Mouse (Mus musculus) lung, postnatal 0 days (tissue): Measurements from ENCODE around the gene Hoxb5. TPM values are rescaled to one million over a fixed set of nuclear protein-coding genes. Genes with fewer than 3 reads are reported as not detected.

Experiments
- ATAC-seq: fragments of 200-750 bp; cut with Nextera tagmentation; 2 replicates; pipeline ENCODE4 v1.8.0; 2017; ENCODE audit warnings: moderate library complexity
- DNase-seq: peaks from one replicate; pipeline ENCODE4 v3.0.0-alpha.2; 2016; ENCODE audit warnings: low spot score
- H3K27ac ChIP-seq: fragments of 300-500 bp; sonication (generic); 2 replicates; pipeline ENCODE4 v1.5.1; 2014; ENCODE audit warnings: antibody characterized with exemption, mild to moderate bottlenecking, low read length, mixed read lengths
- H3K27me3 ChIP-seq: fragments of 300-500 bp; sonication (generic); replicated peaks from 2 replicates; pipeline ENCODE4 v1.6.1; 2014; ENCODE audit warnings: low read length, mixed read lengths; ENCODE audit not compliant: insufficient read depth
- H3K36me3 ChIP-seq: fragments of 300-500 bp; sonication (generic); 2 replicates; pipeline ENCODE4 v1.6.1; 2014; ENCODE audit warnings: low read length, mixed read lengths; ENCODE audit not compliant: insufficient read depth
- H3K4me1 ChIP-seq: fragments of 300-500 bp; sonication (generic); 2 replicates; pipeline ENCODE4 v1.6.1; 2014; ENCODE audit warnings: antibody characterized with exemption, low read depth, low read length, mixed read lengths; ENCODE audit not compliant: insufficient read depth
- H3K4me2 ChIP-seq: fragments of 300-500 bp; sonication (generic); replicated peaks from 2 replicates; pipeline ENCODE4 v1.6.1; 2014; ENCODE audit warnings: low read depth, mild to moderate bottlenecking, low read length, moderate library complexity, mixed read lengths
- H3K4me3 ChIP-seq: fragments of 300-500 bp; sonication (generic); 2 replicates; pipeline ENCODE4 v1.5.1; 2014; ENCODE audit warnings: low read depth, low read length
- H3K9ac ChIP-seq: fragments of 300-500 bp; sonication (generic); replicated peaks from 2 replicates; pipeline ENCODE4 v1.6.1; 2014; ENCODE audit warnings: low read depth, mild to moderate bottlenecking
- H3K9me3 ChIP-seq: fragments of 300-500 bp; sonication (generic); 2 replicates; pipeline ENCODE4 v1.6.1; 2016; ENCODE audit warnings: low read length, mixed read lengths
- CTCF ChIP-seq: IDR thresholded peaks from 2 replicates; pipeline ENCODE4 v1.5.1; 2016; ENCODE audit warnings: antibody characterized with exemption, mild to moderate bottlenecking
- EP300 ChIP-seq: IDR thresholded peaks from 2 replicates; pipeline ENCODE4 v1.6.1; 2016; ENCODE audit warnings: antibody characterized with exemption, mild to moderate bottlenecking, control low read depth
- WGBS: fragments of 180-500 bp; shearing (Covaris S2); extraction: QIAGEN DNeasy Blood & Tissue Kit; methylation state at CpG from one replicate; pipeline ENCODE4 v1.1.7; 2014; 5-methylcytosine and 5-hydroxymethylcytosine counted together
- polyA plus RNA-seq: library from polyadenylated mRNA; unstranded; fragments of >200 nt; fragmentation: Nextera tagmentation; extraction: Ambion mirVana; gene quantifications from 2 replicates; pipeline ENCODE4 v1.2.1, GENCODE M21; 2015

Gene Hoxb5
- polyA plus RNA-seq, result 16.8 and 17.3 TPM in 2 replicates

DNA sequence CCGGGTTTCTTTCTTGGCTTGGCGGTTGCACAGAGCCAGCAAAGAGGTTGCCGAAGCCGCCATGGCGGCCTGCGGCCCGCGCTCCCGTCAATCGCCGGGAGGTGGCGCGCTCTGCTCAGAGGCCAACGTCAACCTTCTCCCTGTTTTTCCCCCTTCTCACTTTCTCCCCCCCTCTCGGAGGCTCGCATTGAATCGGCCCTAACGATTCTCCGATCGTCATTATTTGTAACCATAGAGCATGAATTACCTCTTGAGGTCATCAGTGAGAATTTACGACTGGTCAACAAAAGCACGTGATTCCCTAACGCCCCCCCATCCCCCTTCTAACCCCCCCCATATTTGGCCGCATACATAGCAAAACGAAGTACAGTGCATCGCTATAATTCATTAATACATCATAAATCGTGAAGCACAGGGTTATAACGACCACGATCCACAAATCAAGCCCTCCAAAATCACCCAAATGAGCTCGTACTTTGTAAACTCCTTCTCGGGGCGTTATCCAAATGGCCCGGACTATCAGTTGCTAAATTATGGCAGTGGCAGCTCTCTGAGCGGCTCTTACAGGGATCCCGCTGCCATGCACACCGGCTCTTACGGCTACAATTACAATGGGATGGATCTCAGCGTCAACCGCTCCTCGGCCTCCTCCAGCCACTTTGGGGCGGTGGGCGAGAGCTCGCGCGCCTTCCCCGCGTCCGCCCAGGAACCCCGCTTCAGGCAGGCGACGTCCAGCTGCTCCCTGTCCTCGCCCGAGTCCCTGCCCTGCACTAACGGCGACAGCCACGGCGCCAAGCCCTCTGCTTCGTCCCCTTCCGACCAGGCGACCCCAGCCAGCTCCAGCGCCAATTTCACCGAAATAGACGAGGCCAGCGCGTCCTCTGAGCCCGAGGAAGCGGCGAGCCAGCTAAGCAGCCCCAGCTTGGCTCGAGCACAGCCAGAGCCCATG lies at the start of gene Hoxb5:
Gene Hoxb5, plus strand, starts transcription at position 186 of the 949 bp plus-strand sequence.
- ATAC-seq (peak; percentile 71), DNase-seq (peak; percentile 96)
- peak within 1 kb of the TSS; percentile 82 for H3K9ac ChIP-seq
- peak within 1 kb of the TSS; percentile 94 for H3K27ac ChIP-seq
- under 1% methylated on average over 69 of the region's 69 CpGs for WGBS
- H3K4me3 ChIP-seq, result peak within 1 kb of the TSS; percentile 57
- peak within 1 kb of the TSS; percentile 73 for H3K4me2 ChIP-seq
- no peaks in the 10 kb centered on the region for H3K9me3 ChIP-seq
- H3K36me3 ChIP-seq, result no peaks in the 10 kb centered on the region
- TF ChIP-seq EP300, result no peak; the same call in 1 of the 2 replicates
- TF ChIP-seq CTCF, result peak; percentile 93
- peaks cover 32% of the 10 kb centered on the region for H3K27me3 ChIP-seq
- no peaks in the 10 kb centered on the region for H3K4me1 ChIP-seq

DNA sequence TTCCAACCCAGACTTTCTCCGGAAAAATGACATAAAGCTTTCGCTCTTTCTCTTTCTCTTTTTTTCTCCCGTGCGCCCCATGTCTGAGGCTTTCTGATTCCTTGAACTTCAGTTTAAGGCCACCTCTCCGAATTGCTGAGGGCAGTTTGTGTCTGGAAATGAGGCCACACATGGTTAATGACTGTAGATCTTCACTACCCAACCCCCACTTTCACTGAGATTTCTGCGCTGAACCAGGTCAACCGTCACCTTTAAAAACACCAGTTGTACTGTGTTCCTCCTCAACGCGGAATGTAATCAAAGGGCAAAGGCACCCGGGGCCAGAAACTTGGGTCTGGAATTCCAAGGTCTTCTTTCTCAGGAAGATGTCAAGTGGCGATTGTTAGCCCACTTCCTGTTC lies 48.9 kb upstream of the Hoxb5 start:
- H3K27ac ChIP-seq, result no peak overlapping the region
- no peak overlapping the region for H3K4me3 ChIP-seq
- H3K4me2 ChIP-seq, result no peak overlapping the region
- H3K9ac ChIP-seq, result no peak overlapping the region
- WGBS, result 2% methylated on average over 11 of the region's 11 CpGs
- H3K4me1 ChIP-seq, result no peaks in the 10 kb centered on the region
- no peaks in the 10 kb centered on the region for H3K9me3 ChIP-seq
- TF ChIP-seq CTCF, result no peak
- TF ChIP-seq EP300, result no peak
- H3K36me3 ChIP-seq, result no peaks in the 10 kb centered on the region
- no peak for ATAC-seq
- no peak for DNase-seq
- H3K27me3 ChIP-seq, result peaks cover 83% of the 10 kb centered on the region

GRCm38 (mm10) chr11:96255111-96255995 lies 47.8 kb upstream of the Hoxb5 start:
- Histone ChIP-seq H3K36me3 (no peaks in the 10 kb centered on the region), H3K4me2 (no peak overlapping the region; the same call in 1 of the 2 replicates), H3K27ac (no peak overlapping the region), H3K9ac (no peak overlapping the region), H3K27me3 (peaks cover 79% of the 10 kb centered on the region), H3K9me3 (no peaks in the 10 kb centered on the region), H3K4me1 (no peaks in the 10 kb centered on the region), H3K4me3 (no peak overlapping the region)
- ATAC-seq (no peak), DNase-seq (no peak)
- whole genome bisulfite sequencing, result 6% methylated on average over 39 of the region's 39 CpGs
- TF ChIP-seq CTCF, result no peak
- TF ChIP-seq EP300, result no peak

DNA sequence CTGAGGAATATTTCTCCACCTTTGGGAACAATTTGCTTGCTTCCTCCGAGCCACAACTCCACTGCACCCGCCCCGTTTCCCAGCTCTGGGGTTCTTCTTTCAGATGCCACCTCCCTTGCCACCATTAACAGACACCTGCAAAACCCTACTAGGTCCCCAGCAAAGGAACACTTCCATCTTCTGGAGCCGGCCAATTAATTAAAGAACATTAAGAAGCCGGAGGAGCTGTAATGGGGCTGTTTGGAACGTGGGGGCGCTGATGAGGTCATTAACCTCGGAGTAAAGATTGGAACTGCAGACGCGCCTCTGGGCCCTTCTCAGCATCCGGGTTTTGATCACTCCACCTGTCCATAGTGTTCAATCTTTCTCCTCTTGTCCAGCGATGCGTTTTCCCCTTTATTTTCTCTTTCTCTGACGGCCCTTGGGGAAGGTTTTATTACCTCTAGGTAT lies 47.1 kb upstream of the Hoxb5 start:
- Histone ChIP-seq H3K4me3 (no peak overlapping the region), H3K4me1 (no peaks in the 10 kb centered on the region), H3K4me2 (no peak overlapping the region), H3K27ac (no peak overlapping the region), H3K36me3 (no peaks in the 10 kb centered on the region), H3K27me3 (peaks cover 78% of the 10 kb centered on the region), H3K9ac (no peak overlapping the region), H3K9me3 (no peaks in the 10 kb centered on the region)
- TF ChIP-seq EP300 (no peak), CTCF (no peak)
- DNase-seq (no peak), ATAC-seq (no peak)
- WGBS, result 3% methylated on average over 14 of the region's 14 CpGs

- H3K27ac ChIP-seq, result no peak overlapping the region
- no peak overlapping the region for H3K9ac ChIP-seq
- no peaks in the 10 kb centered on the region for H3K4me1 ChIP-seq
- ATAC-seq, result no peak
- peaks cover 79% of the 10 kb centered on the region for H3K27me3 ChIP-seq
- no peak for TF ChIP-seq EP300
- H3K9me3 ChIP-seq, result no peaks in the 10 kb centered on the region
- H3K4me2 ChIP-seq, result no peak overlapping the region
- no peak for DNase-seq
- 31% methylated on average over 2 of the region's 2 CpGs for WGBS
- H3K36me3 ChIP-seq, result no peaks in the 10 kb centered on the region
- H3K4me3 ChIP-seq, result no peak overlapping the region
Observed at GRCm38 (mm10) chr11:96257141-96257540, 46.0 kb upstream of the Hoxb5 start.

DNA sequence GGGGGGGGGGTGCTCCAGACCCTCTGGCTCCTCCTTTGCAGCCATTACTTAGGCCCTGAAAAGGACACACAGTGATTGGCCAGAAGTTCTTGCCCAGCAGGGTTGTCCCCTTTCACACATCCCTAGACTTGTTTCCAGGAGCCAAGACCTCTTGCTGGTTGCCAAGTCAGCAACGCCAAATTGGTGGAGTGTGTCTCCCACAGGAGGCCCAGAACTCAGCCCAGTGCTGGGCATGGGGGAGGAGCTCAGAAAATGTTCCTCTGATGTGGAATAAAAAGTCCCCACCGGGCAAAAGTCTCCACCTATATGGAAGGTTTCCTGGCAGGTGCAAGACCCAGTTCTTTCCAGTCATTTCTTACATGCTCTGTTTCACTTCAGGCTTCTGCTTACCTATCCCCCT lies 44.1 kb upstream of the Hoxb5 start:
- Histone ChIP-seq H3K27me3 (peaks cover 79% of the 10 kb centered on the region), H3K9ac (no peak overlapping the region), H3K4me3 (no peak overlapping the region), H3K4me2 (no peak overlapping the region), H3K36me3 (no peaks in the 10 kb centered on the region), H3K27ac (no peak overlapping the region), H3K9me3 (no peaks in the 10 kb centered on the region), H3K4me1 (no peaks in the 10 kb centered on the region)
- TF ChIP-seq CTCF (no peak), EP300 (no peak)
- DNase-seq (no peak), ATAC-seq (no peak)
- 7% methylated on average over 2 of the region's 2 CpGs for WGBS
